Mouse (Mus musculus) limb, embryonic 11.5 days (tissue): ENCODE measurements around the gene Tmem132c. TPM values are rescaled to one million over a fixed set of nuclear protein-coding genes. Genes with fewer than 3 reads are reported as not detected.

Experiments
- ATAC-seq: fragments of 200-750 bp; cut with Nextera tagmentation; 2 replicates; pipeline ENCODE4 v1.8.0; 2017; ENCODE audit warnings: low read depth; ENCODE audit not compliant: insufficient number of reproducible peaks, low FRiP score, low TSS enrichment
- DNase-seq: peaks from one replicate; pipeline ENCODE4 v3.0.0-alpha.2; 2015; ENCODE audit warnings: low spot score
- H3K27ac ChIP-seq: fragments of 300-500 bp; sonication (generic); replicated peaks from 2 replicates; pipeline ENCODE4 v1.5.1; 2014; ENCODE audit warnings: low read depth, mild to moderate bottlenecking, low read length
- H3K27me3 ChIP-seq: fragments of 300-500 bp; sonication (generic); 2 replicates; pipeline ENCODE4 v1.6.1; 2014; ENCODE audit warnings: mild to moderate bottlenecking, low read length, mixed read lengths; ENCODE audit not compliant: control insufficient read depth, insufficient read depth
- H3K36me3 ChIP-seq: fragments of 300-500 bp; sonication (generic); 2 replicates; pipeline ENCODE4 v1.6.1; 2014; ENCODE audit warnings: mild to moderate bottlenecking, low read length, moderate library complexity, mixed read lengths; ENCODE audit not compliant: control insufficient read depth, insufficient read depth
- H3K4me1 ChIP-seq: fragments of 300-500 bp; sonication (generic); 2 replicates; pipeline ENCODE4 v1.6.1; 2014; ENCODE audit warnings: low read length, mixed read lengths; ENCODE audit not compliant: control insufficient read depth, insufficient read depth
- H3K4me2 ChIP-seq: fragments of 300-500 bp; sonication (generic); 2 replicates; pipeline ENCODE4 v1.6.1; 2014; ENCODE audit warnings: low read depth, mild to moderate bottlenecking, moderate library complexity; ENCODE audit not compliant: severe bottlenecking
- H3K4me3 ChIP-seq: fragments of 300-500 bp; sonication (generic); 2 replicates; pipeline ENCODE4 v1.5.1; 2014; ENCODE audit warnings: low read depth, low read length
- H3K9ac ChIP-seq: fragments of 300-500 bp; sonication (generic); 2 replicates; pipeline ENCODE4 v1.6.1; 2014; ENCODE audit warnings: mild to moderate bottlenecking, low read length
- H3K9me3 ChIP-seq: fragments of 300-500 bp; sonication (generic); 2 replicates; pipeline ENCODE4 v1.6.1; 2016; ENCODE audit warnings: low read length; ENCODE audit not compliant: control insufficient read depth
- WGBS: fragments of 180-500 bp; shearing (Covaris S2); extraction: QIAGEN DNeasy Blood & Tissue Kit; methylation state at CpG from one replicate; pipeline ENCODE4 v1.1.7; 2014; 5-methylcytosine and 5-hydroxymethylcytosine counted together
- polyA plus RNA-seq: library from polyadenylated mRNA; unstranded; fragments of >200 nt; fragmentation: Nextera tagmentation; extraction: Ambion mirVana; gene quantifications from 2 replicates; pipeline ENCODE4 v1.2.1, GENCODE M21; 2014

Tmem132c gene
- 34.6 and 38.6 TPM in 2 replicates for polyA plus RNA-seq

DNA sequence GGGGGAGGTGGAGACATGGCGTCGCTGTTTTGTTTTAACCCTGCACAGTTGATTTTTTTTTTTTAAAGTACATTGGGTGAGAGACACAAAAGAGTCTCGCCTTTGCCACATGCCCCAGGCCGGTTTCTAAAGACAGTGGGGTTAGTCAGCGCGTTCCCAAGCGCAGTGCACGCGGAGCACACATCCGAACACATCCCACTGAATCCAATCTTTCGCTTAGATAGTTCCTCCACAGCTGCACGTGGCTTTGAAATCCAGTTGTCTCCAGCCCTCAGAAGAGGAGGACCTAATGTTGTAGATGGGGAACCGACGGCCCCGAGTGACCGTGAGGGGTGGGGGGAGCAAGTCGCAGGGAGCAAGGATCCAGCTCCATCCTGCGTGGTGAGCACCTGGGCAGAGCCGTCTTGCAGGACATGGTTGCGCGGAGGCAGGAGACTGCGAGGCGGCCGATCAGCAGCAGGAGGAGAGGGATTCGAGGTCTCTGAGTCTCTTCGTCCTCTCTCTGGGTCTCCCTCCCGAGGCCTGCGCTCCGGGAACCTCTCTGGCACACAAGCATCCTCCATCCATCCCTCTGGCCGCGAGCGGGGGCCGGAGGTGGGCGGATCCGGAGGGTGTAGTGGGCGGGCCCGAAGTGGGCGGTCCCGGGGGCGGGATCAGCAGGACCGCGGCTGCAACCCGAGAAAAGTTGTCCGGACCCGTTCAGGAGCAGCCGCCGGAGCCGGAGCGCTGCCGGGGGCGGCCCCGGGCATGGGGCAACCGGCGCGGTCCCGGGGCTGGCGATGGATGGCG lies at the start of gene Tmem132c:
TSS of gene Tmem132c (plus strand) at position 673 of the 789 bp plus-strand sequence.
- Histone ChIP-seq H3K27ac (peak within 1 kb of the TSS; percentile 80), H3K9ac (peak within 1 kb of the TSS; percentile 76), H3K27me3 (no peaks in the 10 kb centered on the region), H3K36me3 (no peaks in the 10 kb centered on the region), H3K4me3 (peak within 1 kb of the TSS; percentile 74), H3K4me1 (peaks cover 30% of the 10 kb centered on the region), H3K4me2 (peak within 1 kb of the TSS; percentile 85), H3K9me3 (peaks cover 3% of the 10 kb centered on the region; the same call in 1 of the 2 replicates)
- WGBS, result under 1% methylated on average over 57 of the region's 58 CpGs
- DNase-seq, result peak; percentile 97
- peak; percentile 85 for ATAC-seq

- H3K4me1 ChIP-seq, result no peaks in the 10 kb centered on the region
- WGBS, result 29% methylated on average over 5 of the region's 5 CpGs
- peak; percentile 88 for DNase-seq
- no peak overlapping the region for H3K9ac ChIP-seq
- H3K27ac ChIP-seq, result no peak overlapping the region
- no peak overlapping the region for H3K4me3 ChIP-seq
- no peaks in the 10 kb centered on the region for H3K36me3 ChIP-seq
- no peak for ATAC-seq
- no peaks in the 10 kb centered on the region for H3K27me3 ChIP-seq
- H3K9me3 ChIP-seq, result no peaks in the 10 kb centered on the region
- H3K4me2 ChIP-seq, result no peak overlapping the region
These were observed 49.7 kb upstream of the Tmem132c start for GRCm38 (mm10) chr5:127191881-127192280.

- H3K4me1 ChIP-seq, result peaks cover 3% of the 10 kb centered on the region; the same call in 1 of the 2 replicates
- no peak overlapping the region for H3K27ac ChIP-seq
- H3K36me3 ChIP-seq, result no peaks in the 10 kb centered on the region
- H3K4me2 ChIP-seq, result no peak overlapping the region
- ATAC-seq (no peak), DNase-seq (peak; percentile 29)
- 52% methylated on average over 4 of the region's 4 CpGs for WGBS
- H3K9me3 ChIP-seq, result no peaks in the 10 kb centered on the region
- H3K9ac ChIP-seq, result no peak overlapping the region
- H3K27me3 ChIP-seq, result no peaks in the 10 kb centered on the region
- no peak overlapping the region for H3K4me3 ChIP-seq
These were observed 42.8 kb upstream of the Tmem132c start for GRCm38 (mm10) chr5:127198850-127199249.

DNA sequence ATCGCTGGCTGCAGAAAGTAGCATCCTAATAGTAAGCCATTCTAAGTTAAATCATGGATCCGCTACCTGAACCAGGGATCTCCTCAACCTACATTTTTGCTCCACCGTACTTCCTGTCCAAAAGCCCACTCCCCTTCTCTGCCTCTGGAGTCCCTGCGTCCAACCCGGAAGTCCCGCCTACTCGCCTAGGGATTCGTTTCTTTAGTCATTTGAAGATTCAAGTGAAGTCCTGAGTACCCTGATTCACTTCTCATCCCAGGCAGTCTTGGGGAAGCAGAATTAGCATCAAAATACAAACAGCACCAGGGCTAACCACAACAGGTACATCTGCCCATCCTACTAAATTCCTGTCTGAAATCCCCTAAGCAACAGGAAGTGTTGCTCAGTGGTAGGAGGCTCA lies 36.7 kb upstream of the Tmem132c start:
- Histone ChIP-seq H3K27me3 (no peaks in the 10 kb centered on the region), H3K4me3 (no peak overlapping the region), H3K9ac (no peak overlapping the region), H3K36me3 (no peaks in the 10 kb centered on the region), H3K4me2 (no peak overlapping the region), H3K4me1 (peaks cover 3% of the 10 kb centered on the region; the same call in 1 of the 2 replicates), H3K9me3 (no peaks in the 10 kb centered on the region), H3K27ac (no peak overlapping the region)
- DNase-seq, result no peak
- ATAC-seq, result no peak
- WGBS, result 86% methylated on average over 8 of the region's 8 CpGs

- ATAC-seq, result no peak
- Histone ChIP-seq H3K27ac (no peak overlapping the region), H3K27me3 (no peaks in the 10 kb centered on the region), H3K4me1 (no peaks in the 10 kb centered on the region), H3K4me2 (no peak overlapping the region), H3K4me3 (no peak overlapping the region), H3K36me3 (no peaks in the 10 kb centered on the region), H3K9ac (no peak overlapping the region), H3K9me3 (no peaks in the 10 kb centered on the region)
- DNase-seq, result no peak
- 62% methylated on average over 3 of the region's 3 CpGs for WGBS
These were observed 25.2 kb upstream of the Tmem132c start for GRCm38 (mm10) chr5:127216389-127216788.

DNA sequence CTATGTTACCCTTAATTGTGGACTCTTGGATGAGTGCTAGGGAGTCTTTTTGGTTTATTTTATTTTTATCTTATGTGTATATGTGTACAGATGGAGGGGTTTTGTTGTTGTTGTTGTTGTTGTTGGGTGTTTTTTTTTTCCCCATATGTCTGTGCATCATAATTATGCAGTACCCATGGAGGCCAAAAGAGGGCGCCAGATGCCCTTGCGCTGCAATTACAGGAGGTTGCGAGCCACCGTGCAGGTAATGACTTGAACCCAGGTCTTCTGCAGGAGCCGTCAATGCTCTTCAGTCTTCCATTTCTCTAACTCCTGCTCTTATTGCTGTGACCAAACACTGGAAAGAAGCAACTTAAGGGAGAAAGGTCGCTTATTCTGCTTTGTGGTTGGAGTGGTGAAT lies 23.9 kb upstream of the Tmem132c start:
- H3K4me2 ChIP-seq, result no peak overlapping the region
- no peaks in the 10 kb centered on the region for H3K4me1 ChIP-seq
- no peak overlapping the region for H3K27ac ChIP-seq
- no peak for ATAC-seq
- H3K9ac ChIP-seq, result no peak overlapping the region
- no peaks in the 10 kb centered on the region for H3K36me3 ChIP-seq
- peak; percentile 33 for DNase-seq
- WGBS, result 65% methylated on average over 6 of the region's 6 CpGs
- no peak overlapping the region for H3K4me3 ChIP-seq
- H3K27me3 ChIP-seq, result no peaks in the 10 kb centered on the region
- H3K9me3 ChIP-seq, result no peaks in the 10 kb centered on the region

DNA sequence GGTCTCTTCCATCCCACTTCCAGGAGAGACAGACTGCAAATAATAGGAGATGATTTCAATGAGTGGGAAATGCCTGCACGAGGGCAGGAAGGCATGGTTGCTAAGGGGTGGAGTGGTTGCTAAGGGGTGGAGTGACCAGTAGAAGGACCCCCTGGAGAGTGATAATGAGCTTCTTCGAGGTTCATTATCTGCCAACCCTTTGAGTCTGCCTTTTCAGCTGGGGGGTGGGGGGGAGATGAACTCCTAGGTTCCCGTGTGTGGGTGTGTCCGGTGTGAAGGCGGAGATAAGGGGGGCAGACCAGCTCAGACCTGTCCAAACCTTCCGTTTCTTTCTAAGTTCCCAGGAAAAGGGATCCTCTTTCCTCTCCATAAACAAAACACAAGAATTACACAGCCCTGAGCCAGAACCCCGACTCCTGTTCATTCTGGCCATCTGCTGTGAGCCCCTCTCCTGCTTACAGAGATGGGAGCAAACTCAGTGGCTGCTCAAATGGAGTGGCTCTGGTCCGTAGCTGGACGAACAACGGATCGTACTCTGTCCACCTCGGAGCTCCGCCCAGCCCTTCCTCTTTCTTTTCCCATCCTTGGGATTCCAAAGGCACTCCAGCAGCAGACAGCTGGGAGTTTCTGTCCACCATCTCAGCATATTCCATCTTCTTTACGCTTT lies 13.5 kb upstream of the Tmem132c start:
- peaks cover 5% of the 10 kb centered on the region; the same call in 1 of the 2 replicates for H3K4me1 ChIP-seq
- peak overlapping the region; percentile 7; the same call in 1 of the 2 replicates for H3K9ac ChIP-seq
- peak overlapping the region; percentile 39 for H3K4me2 ChIP-seq
- no peak overlapping the region for H3K27ac ChIP-seq
- no peaks in the 10 kb centered on the region for H3K9me3 ChIP-seq
- ATAC-seq (no peak), DNase-seq (no peak)
- H3K27me3 ChIP-seq, result no peaks in the 10 kb centered on the region
- H3K36me3 ChIP-seq, result no peaks in the 10 kb centered on the region
- H3K4me3 ChIP-seq, result no peak overlapping the region
- whole genome bisulfite sequencing, result 5% methylated on average over 14 of the region's 14 CpGs

DNA sequence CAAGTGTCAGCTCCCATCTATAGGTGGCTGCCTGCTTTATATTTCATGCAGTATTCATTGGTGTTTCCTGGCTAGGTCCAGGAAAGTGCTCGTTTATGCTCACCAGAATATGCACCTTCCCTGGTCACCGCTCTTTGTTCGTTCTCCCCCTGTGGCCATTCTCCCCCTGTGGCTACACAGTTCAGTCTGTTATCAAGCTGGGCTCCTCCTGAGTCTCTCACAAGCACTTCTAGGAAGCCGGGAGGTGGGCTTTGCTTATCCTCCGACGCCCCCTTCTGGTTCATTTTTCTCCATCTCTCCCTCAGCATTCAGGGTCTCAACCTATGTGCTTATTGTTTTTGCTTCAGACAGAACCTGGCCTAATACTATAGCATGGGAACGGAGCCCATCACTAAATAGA lies 6.9 kb upstream of the Tmem132c start:
- no peaks in the 10 kb centered on the region for H3K27me3 ChIP-seq
- H3K9me3 ChIP-seq, result peaks cover 3% of the 10 kb centered on the region; the same call in 1 of the 2 replicates
- H3K4me2 ChIP-seq, result no peak overlapping the region
- no peaks in the 10 kb centered on the region for H3K36me3 ChIP-seq
- no peak overlapping the region for H3K27ac ChIP-seq
- DNase-seq (peak; percentile 77), ATAC-seq (0 out of 2 replicates have a peak, but pooled peaks have one; percentile 3)
- H3K9ac ChIP-seq, result no peak overlapping the region
- H3K4me3 ChIP-seq, result no peak overlapping the region
- 6% methylated on average over 7 of the region's 7 CpGs for WGBS
- H3K4me1 ChIP-seq, result 0 out of 2 replicates have a peak, but pooled peaks cover 4% of the 10 kb centered on the region
